ENCODE assay signal across 21 mouse cellular contexts in the genomic region with DNA sequence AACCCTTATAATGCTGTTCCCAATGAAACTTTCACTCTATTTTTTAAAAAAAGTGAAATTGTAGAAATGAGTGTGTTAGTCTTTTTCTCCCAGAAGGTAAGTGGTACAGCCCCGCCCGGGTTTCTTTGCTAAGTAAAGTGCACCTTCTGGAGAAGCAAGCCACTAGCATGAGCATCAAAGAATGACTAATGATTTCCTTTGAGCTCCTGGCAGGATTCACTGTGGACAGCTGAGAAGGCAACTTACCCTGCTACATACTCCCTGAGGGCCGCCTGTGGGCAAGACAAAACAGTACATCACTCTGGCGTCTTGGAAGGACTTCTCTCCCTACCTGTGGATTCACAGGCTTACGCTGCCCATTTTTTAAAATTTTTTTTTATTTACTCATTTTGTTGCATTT.
DNase-seq lines count a peak whose midpoint lies in the region; TF ChIP-seq lines count a peak whose summit lies in the region.
"Had no signal": no experiment of that assay in that cellular context is flagged by ENCODE, and none has a peak within 500 bp of the region (broad histone marks: within the 10 kb centered on the region; RNA-seq: fewer than 3 reads in every experiment).

No protein-coding gene starts in this region.

- intact Hi-C loops in left cerebral cortex, adult 2 months (cut with DNase I): no loop called here
- intact Hi-C loops in left cerebral cortex, postnatal 14 days (cut with DNase I): no loop called here

- no peak overlapping the region for H3K4me3 ChIP-seq in left cerebral cortex, adult 2 months
- H3K4me3 ChIP-seq: hindbrain, embryonic 15.5 days; limb, embryonic 15.5 days; midbrain, embryonic 15.5 days; myocyte had no signal

- peak; percentile 25 for DNase-seq in gastrocnemius, adult 18-20 months (ENCODE audit: low spot score)
- no peak for DNase-seq in gastrocnemius, postnatal 4 days (ENCODE audit: low spot score in 2 of 2)
- no peak for DNase-seq in left cerebral cortex, adult 2 months (ENCODE audit: extremely low spot score in 1 of 2, low spot score in 2 of 2)
- DNase-seq in left cerebral cortex, postnatal 14 days (ENCODE audit: low spot score in 2 of 2): no peak
- DNase-seq in 416B (ENCODE audit: low read depth): peak; percentile 67
- DNase-seq in skeletal muscle tissue, adult 2 months (ENCODE audit: low read depth, low spot score): peak; percentile 15
- no peak for DNase-seq in neural tube, embryonic 10.5 days (ENCODE audit: extremely low spot score, low spot score)
- DNase-seq: adrenal gland, adult 8-10 months; cerebellum, adult 2 months; forebrain, postnatal 0 days; heart, adult 11 months; kidney, adult 8-10 months; kidney, postnatal 14 days; left cerebral cortex, postnatal 4 days; lung, postnatal 4 days had no signal

- H3K27ac ChIP-seq in left cerebral cortex, adult 2 months: no peak overlapping the region
- H3K27ac ChIP-seq: hindbrain, embryonic 15.5 days; limb, embryonic 15.5 days; liver, embryonic 14.5 days; midbrain, embryonic 15.5 days; stomach, postnatal 0 days had no signal

- peak; percentile 9 for TF ChIP-seq CTCF in left cerebral cortex, adult 2 months (IDR thresholded peaks at IDR 0.05)

Comparison
In these comparisons a context has a peak if more than half of its experiments do, and no peak if none do; other contexts are left out.
1. DNase-seq: peak in gastrocnemius, adult 18-20 months (single experiment), 416B (single experiment) and skeletal muscle tissue, adult 2 months (single experiment); none in gastrocnemius, postnatal 4 days (0 of 2), left cerebral cortex, adult 2 months (0 of 2), left cerebral cortex, postnatal 14 days (0 of 2) and neural tube, embryonic 10.5 days (single experiment).